Comparison of ENCODE assay signal across 23 mouse cellular contexts in genomic region chr9:33769811-33770210, GRCm38 (mm10).
A peak's percentile ranks its signal among the peaks of the same experiment; 100 is the strongest.
DNase-seq lines count a peak whose midpoint lies in the region; TF ChIP-seq lines count a peak whose summit lies in the region.
"Had no signal": no experiment of that assay in that cellular context is flagged by ENCODE, and none has a peak within 500 bp of the region (broad histone marks: within the 10 kb centered on the region; RNA-seq: fewer than 3 reads in every experiment).

No protein-coding gene starts in this region.

- DNase-seq in embryo, embryonic 10.5 days (ENCODE audit: low spot score) = peak; percentile 6
- no peak for DNase-seq in embryo, embryonic 11 days
- DNase-seq in left cerebral cortex, postnatal 4 days = peak; percentile 5
- no peak for DNase-seq in left cerebral cortex, adult 11 months (ENCODE audit: low spot score)
- peak; percentile 16 for DNase-seq in ES-E14 (ENCODE audit: low read depth, low spot score)
- no peak for DNase-seq in brain, embryonic 14.5 days (ENCODE audit: low read depth)
- DNase-seq in cerebellum, adult 11-12 months = no peak
- no peak for DNase-seq in retina, postnatal 1 day
- DNase-seq: adrenal gland, postnatal 10 days; cerebellum, adult 9-10 months; gastrocnemius, postnatal 10 days; heart, adult 11 months; kidney, adult 11 months; lung, adult 18-20 months; right cerebral cortex, adult 18-20 months; right cerebral cortex, postnatal 4 days; thymus, adult 18-20 months; thymus, postnatal 4 days had no signal

- TF ChIP-seq POLR2A in brain, embryonic 14.5 days (IDR thresholded peaks at IDR 0.05; ENCODE audit: borderline replicate concordance, extremely low read depth, insufficient read depth, insufficient read length, poor library complexity, severe bottlenecking) = no peak

- no peaks in the 10 kb centered on the region for H3K4me1 ChIP-seq in ES-E14 (ENCODE audit: control insufficient read depth in 2 of 2, insufficient read depth in 2 of 2, low read length in 2 of 2, poor library complexity in 1 of 2)
- H3K4me1 ChIP-seq: embryonic facial prominence, embryonic 12.5 days; megakaryocyte, embryonic 14.5 days; midbrain, embryonic 13.5 days; neural tube, embryonic 12.5 days; stomach, embryonic 15.5 days had no signal

- H3K9me3 ChIP-seq in ES-E14 (ENCODE audit: control insufficient read depth, insufficient read depth, low read depth, low read length) = no peaks in the 10 kb centered on the region
- H3K9me3 ChIP-seq: embryonic facial prominence, embryonic 12.5 days; megakaryocyte, embryonic 14.5 days; midbrain, embryonic 13.5 days; neural tube, embryonic 12.5 days; stomach, embryonic 15.5 days had no signal

- intact Hi-C loops in left cerebral cortex, postnatal 4 days (cut with DNase I) = no loop called here

- in situ Hi-C loops in ES-E14 (cut with MboI; ENCODE audit: low sequenced_read_pairs in 2 of 2, unreplicated experiment in 2 of 2) = no loop called here

- TF ChIP-seq CTCF in brain, embryonic 14.5 days (IDR thresholded peaks at IDR 0.05; ENCODE audit: borderline replicate concordance, extremely low read depth, insufficient read depth, insufficient read length) = peak; percentile 15; the same call in 1 of the 2 replicates

- no peak overlapping the region for H3K27ac ChIP-seq in ES-E14 (ENCODE audit: insufficient read depth, low read depth, low read length, poor library complexity, severe bottlenecking)
- H3K27ac ChIP-seq: embryonic facial prominence, embryonic 12.5 days; midbrain, embryonic 13.5 days; neural tube, embryonic 12.5 days; stomach, embryonic 15.5 days had no signal

- no peak overlapping the region for H3K4me3 ChIP-seq in ES-E14 (ENCODE audit: insufficient read depth in 1 of 2, low read depth in 1 of 2, low read length in 2 of 2, poor library complexity in 1 of 2, severe bottlenecking in 1 of 2)
- H3K4me3 ChIP-seq: embryonic facial prominence, embryonic 12.5 days; megakaryocyte, embryonic 14.5 days; midbrain, embryonic 13.5 days; neural tube, embryonic 12.5 days; stomach, embryonic 15.5 days had no signal

- no peak overlapping the region for H3K9ac ChIP-seq in ES-E14 (ENCODE audit: insufficient read depth, low read depth, low read length, poor library complexity, severe bottlenecking)
- H3K9ac ChIP-seq: embryonic facial prominence, embryonic 12.5 days; midbrain, embryonic 13.5 days; neural tube, embryonic 12.5 days; stomach, embryonic 15.5 days had no signal

- H3K36me3 ChIP-seq in ES-E14 (ENCODE audit: control insufficient read depth, insufficient read depth, low read length, poor library complexity, severe bottlenecking) = no peaks in the 10 kb centered on the region
- H3K36me3 ChIP-seq: embryonic facial prominence, embryonic 12.5 days; midbrain, embryonic 13.5 days; neural tube, embryonic 12.5 days; stomach, embryonic 15.5 days had no signal

TF ChIP-seq in ES-E14, 5 proteins besides CTCF, POLR2A, EP300 and RAD21:
- TF ChIP-seq CHD2 (IDR thresholded peaks at IDR 0.05; ENCODE audit: low read depth, low read length) = no peak
- 0 out of 2 replicates have a peak, but pooled peaks have one; percentile 19 for TF ChIP-seq ZC3H11A (IDR thresholded peaks at IDR 0.05; ENCODE audit: borderline replicate concordance, low read depth, low read length)

Comparison
In these comparisons a context has a peak if more than half of its experiments do, and no peak if none do; other contexts are left out.
1. DNase-seq: peak in embryo, embryonic 10.5 days (single experiment), left cerebral cortex, postnatal 4 days (single experiment) and ES-E14 (single experiment); none in embryo, embryonic 11 days (single experiment), left cerebral cortex, adult 11 months (single experiment), brain, embryonic 14.5 days (single experiment), cerebellum, adult 11-12 months (single experiment) and retina, postnatal 1 day (single experiment).